Mouse (Mus musculus) lung, adult 2 months (tissue): ENCODE measurements at regions not wholly inside any gene's neighbourhood (a gene's known extent, or its start where the extent isn't known, plus 50 kb on each side); places are given as distances from the start of the nearest gene placed in this dataset.
"Not testable (repeated sequence)": the region's sequence is repeated elsewhere in the genome, so short reads cannot be mapped to it uniquely, and the experiment has no call there.

Experiments used
- DNase-seq: peaks from one replicate; pipeline ENCODE4 v3.0.0; 2022
- H3K4me1 ChIP-seq: fragments of 200-500 bp; 2 replicates; pipeline ENCODE4 v1.6.1; 2011; ENCODE audit warnings: low read length; ENCODE audit not compliant: control insufficient read depth, insufficient read depth
- H3K4me3 ChIP-seq: fragments of 200-500 bp; replicated peaks from 2 replicates; pipeline ENCODE3; 2011; ENCODE audit warnings: low read depth, mild to moderate bottlenecking, control low read depth, low read length; ENCODE audit errors: extremely low read depth
- CTCF ChIP-seq: fragments of 200-500 bp; IDR thresholded peaks from 2 replicates; pipeline ENCODE4 v1.5.1; 2011; ENCODE audit warnings: mild to moderate bottlenecking, low read length, control low read depth; ENCODE audit not compliant: insufficient read depth
- POLR2A ChIP-seq: fragments of 200-500 bp; IDR thresholded peaks from 2 replicates; pipeline ENCODE4 v1.6.1; 2011; ENCODE audit warnings: low read depth, mild to moderate bottlenecking, control low read depth, low read length, borderline replicate concordance; ENCODE audit errors: extremely low read depth
- WGBS: fragments of 180-500 bp; shearing (Covaris S2); methylation state at CpG from one replicate; pipeline ENCODE4 v1.1.7; 2018; 5-methylcytosine and 5-hydroxymethylcytosine counted together

- Histone ChIP-seq H3K4me3 (no peak overlapping the region), H3K4me1 (no peaks in the 10 kb centered on the region; the same call in 1 of the 2 replicates)
- 76% methylated on average over 4 of the region's 4 CpGs for WGBS
- TF ChIP-seq CTCF (no peak), POLR2A (no peak)
- DNase-seq: no peak
Measured at GRCm38 (mm10) chr16:76481966-76482365, 108.3 kb upstream of the Nrip1 start.

- TF ChIP-seq CTCF: no peak
- no peak for TF ChIP-seq POLR2A
- 45% methylated on average over 8 of the region's 8 CpGs for WGBS
- no peak for DNase-seq
- no peak overlapping the region for H3K4me3 ChIP-seq
- no peaks in the 10 kb centered on the region; the same call in 1 of the 2 replicates for H3K4me1 ChIP-seq
Measured at GRCm38 (mm10) chr16:76477474-76477873, 103.8 kb upstream of the Nrip1 start.

GRCm38 (mm10) chr16:76474481-76474880, 100.9 kb upstream of the Nrip1 start:
- Histone ChIP-seq H3K4me1 (no peaks in the 10 kb centered on the region; the same call in 1 of the 2 replicates), H3K4me3 (no peak overlapping the region)
- no peak for DNase-seq
- TF ChIP-seq CTCF (no peak), POLR2A (no peak)
- 84% methylated on average over 6 of the region's 6 CpGs for WGBS

GRCm38 (mm10) chr16:76472386-76472785, 98.8 kb upstream of the Nrip1 start:
- TF ChIP-seq CTCF (no peak), POLR2A (no peak)
- DNase-seq: no peak
- no peaks in the 10 kb centered on the region for H3K4me1 ChIP-seq
- H3K4me3 ChIP-seq: no peak overlapping the region
- 68% methylated on average over 3 of the region's 3 CpGs for WGBS

- Histone ChIP-seq H3K4me3 (no peak overlapping the region), H3K4me1 (no peaks in the 10 kb centered on the region)
- 44% methylated on average over 3 of the region's 3 CpGs for WGBS
- DNase-seq: no peak
- TF ChIP-seq POLR2A (no peak), CTCF (no peak)
Measured at GRCm38 (mm10) chr16:76471081-76471480, 97.5 kb upstream of the Nrip1 start.

GRCm38 (mm10) chr16:76459521-76459920, 85.9 kb upstream of the Nrip1 start:
- no peak overlapping the region for H3K4me3 ChIP-seq
- DNase-seq: no peak
- TF ChIP-seq CTCF (no peak), POLR2A (no peak)
- 83% methylated on average over 1 of the region's 1 CpGs for WGBS
- H3K4me1 ChIP-seq: no peaks in the 10 kb centered on the region

GRCm38 (mm10) chr16:76456300-76456599, 82.6 kb upstream of the Nrip1 start:
- 74% methylated on average over 2 of the region's 2 CpGs for WGBS
- H3K4me3 ChIP-seq, DNase-seq, H3K4me1 ChIP-seq: not testable (repeated sequence)

- WGBS: 69% methylated on average over 9 of the region's 9 CpGs
- Histone ChIP-seq H3K4me3 (no peak overlapping the region), H3K4me1 (no peaks in the 10 kb centered on the region)
- TF ChIP-seq CTCF: no peak
- no peak for TF ChIP-seq POLR2A
- DNase-seq: no peak
Measured at GRCm38 (mm10) chr16:76455499-76456299, 82.1 kb upstream of the Nrip1 start.

GRCm38 (mm10) chr16:76454741-76455465, 81.3 kb upstream of the Nrip1 start:
- H3K4me3 ChIP-seq: no peak overlapping the region
- peak; percentile 10 for DNase-seq
- WGBS: 69% methylated on average over 17 of the region's 17 CpGs
- H3K4me1 ChIP-seq: no peaks in the 10 kb centered on the region
- TF ChIP-seq CTCF (no peak), POLR2A (no peak)

- Histone ChIP-seq H3K4me3 (no peak overlapping the region), H3K4me1 (no peaks in the 10 kb centered on the region)
- WGBS: 41% methylated on average over 11 of the region's 11 CpGs
- TF ChIP-seq POLR2A: no peak
- TF ChIP-seq CTCF: no peak
- DNase-seq: no peak
Measured at GRCm38 (mm10) chr16:76453457-76454200, 80.0 kb upstream of the Nrip1 start.
